Mouse (Mus musculus): ENCODE data around the gene Blm.

DNA sequence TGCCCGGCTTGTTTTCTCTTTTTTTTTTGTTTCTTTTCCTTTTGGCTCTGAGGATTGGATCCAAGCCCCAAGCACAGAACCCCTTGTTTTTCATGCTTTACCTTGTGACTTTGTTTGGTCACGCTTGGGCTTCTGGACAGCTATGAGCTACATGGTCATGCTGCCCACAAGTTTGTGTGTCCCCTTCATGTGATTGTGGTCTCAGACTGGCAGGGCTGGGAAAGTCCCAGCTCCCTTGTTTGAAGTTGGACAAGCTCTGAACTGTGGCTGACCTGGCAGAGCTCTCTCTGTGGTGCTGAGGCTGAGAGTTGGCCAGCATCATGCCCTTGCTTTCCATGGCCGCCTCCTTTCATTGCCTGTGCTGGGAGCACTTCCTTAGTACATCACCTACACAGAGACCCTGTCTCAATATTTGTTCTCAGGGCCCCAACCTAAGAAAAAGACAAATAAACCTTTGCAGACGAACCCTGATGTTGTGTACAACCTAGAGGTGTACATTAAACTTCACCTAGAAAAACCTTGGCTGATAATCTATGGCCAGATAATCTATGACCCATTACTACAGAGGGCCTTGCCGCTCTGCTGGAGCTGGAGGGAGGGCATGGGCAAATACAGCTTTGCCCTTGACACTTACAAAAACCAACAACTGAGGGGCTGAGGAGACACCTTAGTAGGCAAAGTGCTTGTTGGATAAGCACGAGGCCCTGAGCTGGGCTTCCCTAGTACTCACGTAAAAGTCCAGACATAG lies 13.8 kb upstream of the Blm start:
- TF ChIP-seq POLR2A (IDR thresholded peaks at IDR 0.05; ENCODE audit: borderline replicate concordance, extremely low read depth, low read depth, low read length) (no peak), CTCF (IDR thresholded peaks at IDR 0.05; ENCODE audit: insufficient read depth, low read length) (no peak)

Measured in lung, adult 2 months (tissue).